In the genomic region with DNA sequence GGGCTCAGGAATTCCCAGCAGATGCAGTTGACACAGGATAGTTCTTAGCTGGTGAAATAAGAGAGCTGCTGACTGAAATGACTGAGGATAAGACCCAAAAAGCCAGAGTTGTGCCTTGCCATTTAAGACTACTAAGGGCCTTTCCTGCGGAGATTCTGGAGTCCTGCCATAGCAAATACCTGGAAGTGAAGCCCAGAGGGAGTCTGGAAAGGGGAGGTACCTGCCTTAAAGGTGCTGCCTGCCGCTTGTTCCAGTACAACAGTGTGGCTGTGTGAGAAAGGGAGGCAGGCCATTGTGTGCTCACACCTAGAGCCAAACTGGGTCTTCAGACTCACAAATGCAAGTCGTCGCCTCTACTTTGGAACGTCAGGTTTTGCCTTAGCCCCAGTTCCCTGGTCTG, we compare ENCODE assay signal across 13 mouse cellular contexts.
DNase-seq lines count a peak whose midpoint lies in the region; ATAC-seq and TF ChIP-seq lines count a peak whose summit lies in the region.
"Had no signal": no experiment of that assay in that cellular context is flagged by ENCODE, and none has a peak within 500 bp of the region (broad histone marks: within the 10 kb centered on the region; RNA-seq: fewer than 3 reads in every experiment).

No protein-coding gene starts in this region.

- no peak for DNase-seq in cerebellum, adult 2 months
- no peak for DNase-seq in cerebellum, postnatal 14 days
- DNase-seq in limb, embryonic 10.5 days (ENCODE audit: low spot score) = no peak
- DNase-seq in left cerebral cortex, postnatal 10 days (ENCODE audit: extremely low spot score in 1 of 2, low spot score in 2 of 2) = no peak
- DNase-seq in right cerebral cortex, adult 2 months (ENCODE audit: low spot score in 2 of 2) = no peak
- DNase-seq: adrenal gland, postnatal 25 days; liver, embryonic 13.5 days; spleen, adult 18-20 months; thymus, postnatal 36 days had no signal

- H3K27me3 ChIP-seq in cerebellum, adult 2 months (ENCODE audit: control insufficient read depth, insufficient read depth, low read length) = no peaks in the 10 kb centered on the region
- no peaks in the 10 kb centered on the region for H3K27me3 ChIP-seq in limb, embryonic 12.5 days
- H3K27me3 ChIP-seq in limb, embryonic 10.5 days (ENCODE audit: low read depth, poor library complexity, severe bottlenecking) = peaks cover 15% of the 10 kb centered on the region
- H3K27me3 ChIP-seq in limb, embryonic 13.5 days = no peaks in the 10 kb centered on the region
- H3K27me3 ChIP-seq in stomach, embryonic 16.5 days (ENCODE audit: control insufficient read depth, insufficient read depth, low read length) = no peaks in the 10 kb centered on the region
- H3K27me3 ChIP-seq: liver, embryonic 13.5 days had no signal

- peaks cover 11% of the 10 kb centered on the region for H3K4me1 ChIP-seq in cerebellum, adult 2 months (ENCODE audit: control insufficient read depth, insufficient read depth, low read length)
- H3K4me1 ChIP-seq in limb, embryonic 12.5 days (replicated peaks) = peaks cover 89% of the 10 kb centered on the region
- peaks cover 79% of the 10 kb centered on the region for H3K4me1 ChIP-seq in limb, embryonic 10.5 days
- H3K4me1 ChIP-seq in limb, embryonic 13.5 days = peaks cover 95% of the 10 kb centered on the region
- H3K4me1 ChIP-seq in stomach, embryonic 16.5 days (ENCODE audit: control insufficient read depth, insufficient read depth, low read length) = peaks cover 58% of the 10 kb centered on the region

- H3K36me3 ChIP-seq in limb, embryonic 12.5 days = peaks cover 25% of the 10 kb centered on the region; the same call in 1 of the 2 replicates
- peaks cover 12% of the 10 kb centered on the region; the same call in 1 of the 2 replicates for H3K36me3 ChIP-seq in limb, embryonic 10.5 days
- peaks cover 27% of the 10 kb centered on the region for H3K36me3 ChIP-seq in limb, embryonic 13.5 days
- H3K36me3 ChIP-seq in stomach, embryonic 16.5 days (ENCODE audit: control insufficient read depth, insufficient read depth, low read length) = no peaks in the 10 kb centered on the region
- H3K36me3 ChIP-seq: liver, embryonic 13.5 days; midbrain, embryonic 15.5 days had no signal

- no peak for TF ChIP-seq POLR2A in cerebellum, adult 2 months (IDR thresholded peaks at IDR 0.05; ENCODE audit: borderline replicate concordance, insufficient read depth, low read length)

- H3K9me3 ChIP-seq in limb, embryonic 12.5 days = no peaks in the 10 kb centered on the region
- no peaks in the 10 kb centered on the region for H3K9me3 ChIP-seq in limb, embryonic 10.5 days (replicated peaks)
- no peaks in the 10 kb centered on the region for H3K9me3 ChIP-seq in limb, embryonic 13.5 days
- no peaks in the 10 kb centered on the region for H3K9me3 ChIP-seq in stomach, embryonic 16.5 days (replicated peaks; ENCODE audit: control insufficient read depth, low read length)
- H3K9me3 ChIP-seq: liver, embryonic 13.5 days; midbrain, embryonic 15.5 days had no signal

- TF ChIP-seq CTCF in cerebellum, adult 2 months (IDR thresholded peaks at IDR 0.05; ENCODE audit: borderline replicate concordance, insufficient read depth, low read depth, low read length) = no peak

- peak overlapping the region; percentile 17; the same call in 1 of the 2 replicates for H3K4me2 ChIP-seq in limb, embryonic 12.5 days
- peak overlapping the region; percentile 43 for H3K4me2 ChIP-seq in limb, embryonic 13.5 days (replicated peaks)
- H3K4me2 ChIP-seq in stomach, embryonic 16.5 days (ENCODE audit: low read depth, low read length) = peak overlapping the region; percentile 44
- H3K4me2 ChIP-seq: liver, embryonic 13.5 days; midbrain, embryonic 15.5 days had no signal

- peak overlapping the region; percentile 28 for H3K27ac ChIP-seq in cerebellum, adult 2 months (ENCODE audit: insufficient read depth, low read length)
- no peak overlapping the region for H3K27ac ChIP-seq in limb, embryonic 12.5 days
- H3K27ac ChIP-seq in limb, embryonic 10.5 days = no peak overlapping the region
- peak overlapping the region; percentile 52; the same call in 1 of the 2 replicates for H3K27ac ChIP-seq in limb, embryonic 13.5 days
- peak overlapping the region; percentile 43 for H3K27ac ChIP-seq in stomach, embryonic 16.5 days (ENCODE audit: low read length)
- H3K27ac ChIP-seq: liver, embryonic 13.5 days; midbrain, embryonic 15.5 days had no signal

- 60% methylated on average over 5 of the region's 5 CpGs for WGBS in cerebellum, adult 2 months
- WGBS in limb, embryonic 12.5 days = 39% methylated on average over 5 of the region's 5 CpGs
- 24% methylated on average over 5 of the region's 5 CpGs for WGBS in limb, embryonic 10.5 days
- WGBS in limb, embryonic 13.5 days = 27% methylated on average over 5 of the region's 5 CpGs
- 54% methylated on average over 5 of the region's 5 CpGs for WGBS in stomach, embryonic 16.5 days

- no peak overlapping the region for H3K4me3 ChIP-seq in cerebellum, adult 2 months (replicated peaks; ENCODE audit: insufficient read depth, low read depth, low read length)
- H3K4me3 ChIP-seq in limb, embryonic 12.5 days (replicated peaks) = no peak overlapping the region
- no peak overlapping the region for H3K4me3 ChIP-seq in limb, embryonic 10.5 days
- no peak overlapping the region for H3K4me3 ChIP-seq in limb, embryonic 13.5 days
- H3K4me3 ChIP-seq in stomach, embryonic 16.5 days (replicated peaks; ENCODE audit: low read length) = 0 out of 2 replicates have a peak overlapping the region, but pooled peaks have one; percentile 10
- H3K4me3 ChIP-seq: liver, embryonic 13.5 days; midbrain, embryonic 15.5 days had no signal

- intact Hi-C loops in left cerebral cortex, postnatal 10 days (cut with DNase I) = no loop called here

- no peak for ATAC-seq in limb, embryonic 12.5 days (ENCODE audit: insufficient number of reproducible peaks, insufficient read depth, low FRiP score, low TSS enrichment, low read depth)
- no peak for ATAC-seq in limb, embryonic 13.5 days (ENCODE audit: low FRiP score, low read depth)
- ATAC-seq in stomach, embryonic 16.5 days (ENCODE audit: insufficient read depth, low FRiP score) = no peak
- ATAC-seq: midbrain, embryonic 15.5 days had no signal

- no peak overlapping the region for H3K9ac ChIP-seq in limb, embryonic 12.5 days (replicated peaks)
- H3K9ac ChIP-seq in limb, embryonic 13.5 days = 0 out of 2 replicates have a peak overlapping the region, but pooled peaks have one; percentile 39
- H3K9ac ChIP-seq in stomach, embryonic 16.5 days (ENCODE audit: low read length) = peak overlapping the region; percentile 54
- H3K9ac ChIP-seq: liver, embryonic 13.5 days; midbrain, embryonic 15.5 days had no signal

Comparison
In these comparisons a context has a peak if more than half of its experiments do, and no peak if none do; other contexts are left out.
1. H3K27ac ChIP-seq: peak in cerebellum, adult 2 months (single experiment), limb, embryonic 13.5 days (single experiment) and stomach, embryonic 16.5 days (single experiment); none in limb, embryonic 12.5 days (single experiment) and limb, embryonic 10.5 days (single experiment).
2. Peak in every context shown above with its lines, with median percentiles within 50 percentile points of each other: H3K4me2 ChIP-seq.